Mouse (Mus musculus) stomach, postnatal 0 days (tissue): ENCODE results near the gene Lpp.

Source experiments
- CTCF ChIP-seq: IDR thresholded peaks from 2 replicates; pipeline ENCODE4 v1.5.1; 2016; ENCODE audit warnings: antibody characterized with exemption, low read depth, mild to moderate bottlenecking, moderate library complexity
- EP300 ChIP-seq: optimal IDR thresholded peaks from 2 replicates; pipeline ENCODE3; 2016; ENCODE audit warnings: antibody characterized with exemption

DNA sequence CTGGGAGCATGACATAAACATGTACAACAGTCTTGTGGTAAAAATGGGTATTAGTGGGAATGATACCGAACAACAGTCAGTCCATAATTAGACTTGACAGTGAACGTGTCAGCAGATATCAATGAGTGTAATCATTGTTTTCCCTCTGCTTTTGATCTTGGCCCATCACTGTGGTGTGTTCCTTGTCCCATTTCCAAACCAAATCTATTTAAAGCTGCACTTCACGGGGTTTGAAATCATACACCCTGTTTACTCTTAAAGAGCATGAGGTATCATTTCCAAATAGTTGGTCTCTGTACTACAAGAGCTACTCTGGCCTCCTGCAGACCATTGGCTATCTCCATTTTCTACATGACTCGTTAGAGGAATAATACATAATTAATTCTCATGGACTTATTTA is 168.3 kb downstream of the Lpp start:
- no peak for TF ChIP-seq CTCF
- TF ChIP-seq EP300: no peak
